Mouse (Mus musculus): Measurements from ENCODE around the gene Elmo1. TPM values are rescaled to one million over a fixed set of nuclear protein-coding genes. Genes with fewer than 3 reads are reported as not detected.
A peak's percentile ranks its signal among the peaks of the same experiment; 100 is the strongest.

Gene Elmo1
- polyA plus RNA-seq, 1 experiment from 2014 or later = 16.8 TPM

GRCm38 (mm10) chr13:20050149-20050548 is 40.2 kb upstream of the Elmo1 start:
- WGBS = 65% methylated on average over 10 of the region's 10 CpGs
- Histone ChIP-seq H3K4me3 (ENCODE audit: low read length) (no peak overlapping the region), H3K9me3 (ENCODE audit: low read length) (no peaks in the 10 kb centered on the region), H3K27ac (ENCODE audit: low read length) (no peak overlapping the region), H3K9ac (replicated peaks; ENCODE audit: low read length) (no peak overlapping the region), H3K4me1 (ENCODE audit: insufficient read depth, low read length) (no peaks in the 10 kb centered on the region), H3K4me2 (replicated peaks; ENCODE audit: low read depth, low read length) (no peak overlapping the region), H3K36me3 (ENCODE audit: insufficient read depth, low read length) (no peaks in the 10 kb centered on the region), H3K27me3 (ENCODE audit: insufficient read depth, low read length) (no peaks in the 10 kb centered on the region; the same call in 1 of the 2 replicates)
- peak; percentile 54; the same call in 1 of the 2 replicates for ATAC-seq (ENCODE audit: low FRiP score, low TSS enrichment)

- Histone ChIP-seq H3K27ac (ENCODE audit: low read length) (no peak overlapping the region), H3K36me3 (ENCODE audit: insufficient read depth, low read length) (no peaks in the 10 kb centered on the region), H3K4me2 (replicated peaks; ENCODE audit: low read depth, low read length) (no peak overlapping the region), H3K9ac (replicated peaks; ENCODE audit: low read length) (no peak overlapping the region), H3K9me3 (ENCODE audit: low read length) (no peaks in the 10 kb centered on the region), H3K4me3 (ENCODE audit: low read length) (no peak overlapping the region), H3K4me1 (ENCODE audit: insufficient read depth, low read length) (no peaks in the 10 kb centered on the region), H3K27me3 (ENCODE audit: insufficient read depth, low read length) (no peaks in the 10 kb centered on the region)
- ATAC-seq (ENCODE audit: low FRiP score, low TSS enrichment) = no peak
- 91% methylated on average over 1 of the region's 1 CpGs for WGBS
Observed at GRCm38 (mm10) chr13:20057926-20058325, 32.5 kb upstream of the Elmo1 start.

GRCm38 (mm10) chr13:20061031-20061430 is 29.4 kb upstream of the Elmo1 start:
- ATAC-seq (ENCODE audit: low FRiP score, low TSS enrichment) = no peak

GRCm38 (mm10) chr13:20063331-20063730 is 27.1 kb upstream of the Elmo1 start:
- no peaks in the 10 kb centered on the region for H3K27me3 ChIP-seq (ENCODE audit: insufficient read depth, low read length)
- H3K4me1 ChIP-seq (ENCODE audit: insufficient read depth, low read length) = no peaks in the 10 kb centered on the region
- WGBS = 54% methylated on average over 5 of the region's 5 CpGs
- H3K4me3 ChIP-seq (ENCODE audit: low read length) = no peak overlapping the region
- no peak overlapping the region for H3K27ac ChIP-seq (ENCODE audit: low read length)
- no peak overlapping the region for H3K9ac ChIP-seq (replicated peaks; ENCODE audit: low read length)
- no peaks in the 10 kb centered on the region for H3K36me3 ChIP-seq (ENCODE audit: insufficient read depth, low read length)
- H3K4me2 ChIP-seq (replicated peaks; ENCODE audit: low read depth, low read length) = no peak overlapping the region
- ATAC-seq (ENCODE audit: low FRiP score, low TSS enrichment) = no peak
- H3K9me3 ChIP-seq (ENCODE audit: low read length) = no peaks in the 10 kb centered on the region

More at GRCm38 (mm10) chr13:20061031-20061430, 29.4 kb upstream of the Elmo1 start:
- no peak overlapping the region for H3K4me2 ChIP-seq (replicated peaks; ENCODE audit: low read depth, low read length)
- H3K27me3 ChIP-seq (ENCODE audit: insufficient read depth, low read length) = no peaks in the 10 kb centered on the region
- 77% methylated on average over 5 of the region's 5 CpGs for WGBS
- no peak overlapping the region for H3K9ac ChIP-seq (replicated peaks; ENCODE audit: low read length)
- H3K9me3 ChIP-seq (ENCODE audit: low read length) = no peaks in the 10 kb centered on the region
- no peak overlapping the region for H3K4me3 ChIP-seq (ENCODE audit: low read length)
- no peaks in the 10 kb centered on the region for H3K36me3 ChIP-seq (ENCODE audit: insufficient read depth, low read length)
- H3K4me1 ChIP-seq (ENCODE audit: insufficient read depth, low read length) = no peaks in the 10 kb centered on the region
- H3K27ac ChIP-seq (ENCODE audit: low read length) = no peak overlapping the region

GRCm38 (mm10) chr13:20072043-20072442 is 18.4 kb upstream of the Elmo1 start:
- H3K4me1 ChIP-seq (ENCODE audit: insufficient read depth, low read length) = no peaks in the 10 kb centered on the region
- no peak overlapping the region for H3K4me3 ChIP-seq (ENCODE audit: low read length)
- no peaks in the 10 kb centered on the region for H3K9me3 ChIP-seq (ENCODE audit: low read length)
- no peak overlapping the region for H3K4me2 ChIP-seq (replicated peaks; ENCODE audit: low read depth, low read length)
- no peak overlapping the region for H3K27ac ChIP-seq (ENCODE audit: low read length)
- no peak overlapping the region for H3K9ac ChIP-seq (replicated peaks; ENCODE audit: low read length)
- H3K36me3 ChIP-seq (ENCODE audit: insufficient read depth, low read length) = no peaks in the 10 kb centered on the region
- ATAC-seq (ENCODE audit: low FRiP score, low TSS enrichment) = no peak
- H3K27me3 ChIP-seq (ENCODE audit: insufficient read depth, low read length) = no peaks in the 10 kb centered on the region

GRCm38 (mm10) chr13:20072994-20073393 is 17.4 kb upstream of the Elmo1 start:
- no peak overlapping the region for H3K27ac ChIP-seq (ENCODE audit: low read length)
- H3K4me2 ChIP-seq (replicated peaks; ENCODE audit: low read depth, low read length) = no peak overlapping the region
- no peak overlapping the region for H3K4me3 ChIP-seq (ENCODE audit: low read length)
- no peaks in the 10 kb centered on the region for H3K36me3 ChIP-seq (ENCODE audit: insufficient read depth, low read length)
- no peaks in the 10 kb centered on the region for H3K4me1 ChIP-seq (ENCODE audit: insufficient read depth, low read length)
- H3K9ac ChIP-seq (replicated peaks; ENCODE audit: low read length) = no peak overlapping the region
- no peak for ATAC-seq (ENCODE audit: low FRiP score, low TSS enrichment)
- WGBS = 79% methylated on average over 5 of the region's 5 CpGs
- H3K27me3 ChIP-seq (ENCODE audit: insufficient read depth, low read length) = no peaks in the 10 kb centered on the region
- no peaks in the 10 kb centered on the region for H3K9me3 ChIP-seq (ENCODE audit: low read length)

- 93% methylated on average over 1 of the region's 1 CpGs for WGBS
- H3K4me2 ChIP-seq (replicated peaks; ENCODE audit: low read depth, low read length) = no peak overlapping the region
- no peak overlapping the region for H3K27ac ChIP-seq (ENCODE audit: low read length)
- no peaks in the 10 kb centered on the region for H3K27me3 ChIP-seq (ENCODE audit: insufficient read depth, low read length)
- no peak for ATAC-seq (ENCODE audit: low FRiP score, low TSS enrichment)
- H3K4me1 ChIP-seq (ENCODE audit: insufficient read depth, low read length) = no peaks in the 10 kb centered on the region
- H3K9me3 ChIP-seq (ENCODE audit: low read length) = no peaks in the 10 kb centered on the region
- no peak overlapping the region for H3K9ac ChIP-seq (replicated peaks; ENCODE audit: low read length)
- no peak overlapping the region for H3K4me3 ChIP-seq (ENCODE audit: low read length)
- H3K36me3 ChIP-seq (ENCODE audit: insufficient read depth, low read length) = no peaks in the 10 kb centered on the region
Observed at GRCm38 (mm10) chr13:20076521-20076920, 13.9 kb upstream of the Elmo1 start.

GRCm38 (mm10) chr13:20077237-20077636 is 13.2 kb upstream of the Elmo1 start:
- no peak for ATAC-seq (ENCODE audit: low FRiP score, low TSS enrichment)
- Histone ChIP-seq H3K9me3 (ENCODE audit: low read length) (no peaks in the 10 kb centered on the region), H3K36me3 (ENCODE audit: insufficient read depth, low read length) (no peaks in the 10 kb centered on the region), H3K9ac (replicated peaks; ENCODE audit: low read length) (no peak overlapping the region), H3K4me1 (ENCODE audit: insufficient read depth, low read length) (no peaks in the 10 kb centered on the region), H3K4me2 (replicated peaks; ENCODE audit: low read depth, low read length) (no peak overlapping the region), H3K4me3 (ENCODE audit: low read length) (no peak overlapping the region), H3K27me3 (ENCODE audit: insufficient read depth, low read length) (no peaks in the 10 kb centered on the region), H3K27ac (ENCODE audit: low read length) (no peak overlapping the region)
- 94% methylated on average over 3 of the region's 3 CpGs for WGBS

- H3K9ac ChIP-seq (replicated peaks; ENCODE audit: low read length) = peak overlapping the region; percentile 77
- H3K36me3 ChIP-seq (ENCODE audit: insufficient read depth, low read length) = no peaks in the 10 kb centered on the region
- peaks cover 12% of the 10 kb centered on the region for H3K4me1 ChIP-seq (ENCODE audit: insufficient read depth, low read length)
- no peaks in the 10 kb centered on the region for H3K27me3 ChIP-seq (ENCODE audit: insufficient read depth, low read length)
- under 1% methylated on average over 75 of the region's 93 CpGs for WGBS
- ATAC-seq (ENCODE audit: low FRiP score, low TSS enrichment) = peak; percentile 85
- peak overlapping the region; percentile 72 for H3K4me3 ChIP-seq (ENCODE audit: low read length)
- peak overlapping the region; percentile 97 for H3K4me2 ChIP-seq (replicated peaks; ENCODE audit: low read depth, low read length)
- peak overlapping the region; percentile 51; the same call in 1 of the 2 replicates for H3K27ac ChIP-seq (ENCODE audit: low read length)
- H3K9me3 ChIP-seq (ENCODE audit: low read length) = no peaks in the 10 kb centered on the region
Observed at GRCm38 (mm10) chr13:20090711-20091603, 561 bp downstream of the Elmo1 start.

GRCm38 (mm10) chr13:20091604-20091926 is 1.2 kb downstream of the Elmo1 start:
- WGBS = 2% methylated on average over 10 of the region's 10 CpGs
- ATAC-seq (ENCODE audit: low FRiP score, low TSS enrichment) = peak; percentile 44

More at GRCm38 (mm10) chr13:20091604-20091926, 1.2 kb downstream of the Elmo1 start:
- Histone ChIP-seq H3K4me3 (ENCODE audit: low read length) (peak overlapping the region; percentile 72), H3K4me1 (ENCODE audit: insufficient read depth, low read length) (peaks cover 12% of the 10 kb centered on the region), H3K27me3 (ENCODE audit: insufficient read depth, low read length) (no peaks in the 10 kb centered on the region), H3K9me3 (ENCODE audit: low read length) (no peaks in the 10 kb centered on the region), H3K9ac (replicated peaks; ENCODE audit: low read length) (peak overlapping the region; percentile 77; the same call in 1 of the 2 replicates), H3K4me2 (replicated peaks; ENCODE audit: low read depth, low read length) (peak overlapping the region; percentile 97), H3K27ac (ENCODE audit: low read length) (no peak overlapping the region), H3K36me3 (ENCODE audit: insufficient read depth, low read length) (no peaks in the 10 kb centered on the region)

Measured in kidney, embryonic 16.5 days (tissue).